Mouse (Mus musculus): ENCODE measurements around the gene Sprr3. TPM values are rescaled to one million over a fixed set of nuclear protein-coding genes. Genes with fewer than 3 reads are reported as not detected.
A peak's percentile ranks its signal among the peaks of the same experiment; 100 is the strongest.
"Not testable (repeated sequence)": the region's sequence is repeated elsewhere in the genome, so short reads cannot be mapped to it uniquely, and the experiment has no call there.

Gene Sprr3
- not detected for total RNA-seq (2021)
- long read RNA-seq, experiment 1 = 0 reads
- long read RNA-seq, experiment 2 = 0 reads

GRCm38 (mm10) chr3:92458620-92459019 is at the start of gene Sprr3:
Gene Sprr3 (minus strand): TSS chr3:92458720.
- DNase-seq = no peak

- DNase-seq = no peak
These were observed 49.7 kb upstream of the Sprr3 start for GRCm38 (mm10) chr3:92508185-92508584.

DNA sequence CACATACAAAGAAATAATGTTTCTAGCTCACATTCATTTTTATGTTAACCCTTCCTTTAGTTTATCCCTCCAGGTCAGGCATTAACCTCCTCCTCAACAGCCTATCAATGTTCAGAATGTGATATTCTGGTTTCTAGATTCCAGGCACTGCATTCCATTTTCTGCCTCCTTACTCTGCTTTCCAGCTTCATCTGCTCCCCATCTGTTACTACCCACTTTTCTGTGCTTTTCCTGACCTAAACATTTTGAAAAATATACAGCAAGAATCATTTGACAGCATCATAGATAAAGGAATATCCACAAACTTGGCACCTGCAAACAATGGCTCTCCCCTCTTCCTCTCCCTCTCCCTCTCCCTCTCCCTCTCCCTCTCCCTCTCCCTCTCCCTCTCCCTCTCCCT is 45.0 kb upstream of the Sprr3 start:
- DNase-seq = no peak

DNA sequence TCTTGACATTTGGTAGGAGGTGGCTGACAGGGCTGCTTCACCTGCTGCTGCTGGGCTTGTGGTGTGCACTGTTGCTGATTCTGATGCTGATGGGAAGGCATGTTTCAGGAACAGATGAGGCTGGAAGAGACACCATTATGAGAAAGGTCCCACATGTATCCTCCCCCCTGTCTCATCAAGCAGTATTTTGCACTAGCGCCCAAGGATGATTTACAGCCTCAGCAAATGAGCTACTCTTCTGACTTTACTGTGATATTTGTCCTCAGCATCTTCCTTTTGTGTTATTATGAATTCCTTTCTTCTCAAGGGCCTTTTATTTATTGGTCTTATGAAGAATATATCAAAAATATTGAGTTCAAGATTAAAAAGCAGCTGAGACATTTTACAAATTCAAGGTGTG is 41.9 kb upstream of the Sprr3 start, which contains the start of gene Sprr4:
Sprr4 (minus strand) TSS at position 101 of the 400 bp plus-strand sequence.
- DNase-seq = no peak

DNA sequence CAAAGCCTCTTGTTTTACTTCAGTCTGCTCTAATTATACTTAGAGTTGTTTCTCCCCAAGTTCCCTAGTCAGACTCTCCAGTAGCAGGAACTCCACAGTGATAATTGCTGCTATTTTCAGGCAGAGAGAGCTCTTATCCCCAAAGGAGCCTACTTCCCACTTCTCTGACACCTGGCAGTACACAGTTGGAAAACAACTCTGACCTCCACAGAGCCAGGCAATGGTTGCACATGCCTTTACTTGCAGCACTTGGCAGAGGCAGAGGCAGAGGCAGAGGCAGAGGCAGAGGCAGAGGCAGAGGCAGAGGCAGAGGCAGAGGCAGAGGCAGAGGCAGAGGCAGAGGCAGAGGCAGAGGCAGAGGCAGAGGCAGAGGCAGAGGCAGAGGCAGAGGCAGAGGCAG is 31.7 kb upstream of the Sprr3 start:
- peak; percentile 9 to 49 for DNase-seq

GRCm38 (mm10) chr3:92486307-92486706 is 27.8 kb upstream of the Sprr3 start:
- DNase-seq = no peak

- DNase-seq = no peak
These were observed 27.3 kb upstream of the Sprr3 start, which contains the start of gene Sprr1a for GRCm38 (mm10) chr3:92485863-92486262. Gene Sprr1a (minus strand): TSS chr3:92485895.

DNA sequence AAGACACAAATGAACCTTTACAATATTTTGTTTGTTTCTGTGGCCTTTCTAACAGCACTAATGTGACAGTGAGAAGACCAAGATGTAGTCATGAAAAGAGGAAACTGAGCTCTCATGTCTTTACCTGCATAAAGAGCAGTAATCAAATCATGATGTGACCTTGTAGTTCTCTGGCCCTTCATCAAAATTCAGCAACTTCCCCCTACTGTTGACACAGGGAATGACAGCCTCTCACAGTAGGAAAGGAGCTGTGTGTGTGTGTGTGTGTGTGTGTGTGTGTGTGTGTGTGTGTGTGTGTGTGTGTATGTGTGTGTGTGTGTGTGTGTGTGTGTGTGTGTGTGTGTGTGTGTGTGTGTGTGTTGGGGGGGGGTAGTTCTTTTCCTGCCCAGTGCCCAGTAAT is 22.7 kb upstream of the Sprr3 start:
- not testable (repeated sequence) for DNase-seq

- DNase-seq = no peak
These were observed 11.6 kb upstream of the Sprr3 start for GRCm38 (mm10) chr3:92470111-92470510.

GRCm38 (mm10) chr3:92467424-92467823 is 8.9 kb upstream of the Sprr3 start:
- no peak for DNase-seq

DNA sequence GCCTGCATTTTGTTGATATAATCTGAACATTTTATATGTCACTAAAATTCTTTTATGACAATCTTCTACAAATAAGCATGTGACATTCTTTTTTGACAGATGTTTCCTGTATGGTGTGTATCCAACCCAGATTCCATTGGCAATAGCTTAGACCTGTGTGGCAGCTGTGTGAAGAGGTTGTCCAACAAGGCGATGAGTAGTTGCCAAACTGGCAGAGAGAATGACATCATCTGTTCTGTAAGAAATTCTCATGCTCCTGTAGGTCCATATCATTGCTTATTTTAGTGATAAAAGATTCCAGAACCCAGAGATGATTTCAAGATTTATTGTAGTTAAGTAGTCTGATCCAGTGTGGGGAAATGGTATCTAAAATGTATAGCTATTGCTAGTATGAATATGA is 8.1 kb upstream of the Sprr3 start:
- no peak for DNase-seq

DNA sequence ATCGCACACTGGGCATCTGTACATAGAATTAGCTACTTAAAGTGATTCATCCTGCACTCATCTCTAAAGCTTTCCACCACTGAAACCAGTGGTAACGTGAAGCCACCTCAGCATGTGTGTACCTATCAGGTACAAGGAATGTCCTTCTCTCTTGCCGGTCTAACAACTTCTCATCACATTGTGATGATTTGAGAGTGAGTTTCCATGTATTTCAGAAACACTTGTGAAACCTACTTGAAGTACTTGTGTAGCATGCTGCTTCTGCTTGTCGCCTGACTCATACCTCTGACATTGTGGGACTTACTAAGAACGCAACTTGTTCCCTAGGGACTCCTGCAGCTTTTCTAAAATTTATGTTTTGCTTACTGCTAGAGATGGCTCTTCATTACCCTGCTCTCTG is 3.4 kb downstream of the Sprr3 start:
- no peak for DNase-seq

DNA sequence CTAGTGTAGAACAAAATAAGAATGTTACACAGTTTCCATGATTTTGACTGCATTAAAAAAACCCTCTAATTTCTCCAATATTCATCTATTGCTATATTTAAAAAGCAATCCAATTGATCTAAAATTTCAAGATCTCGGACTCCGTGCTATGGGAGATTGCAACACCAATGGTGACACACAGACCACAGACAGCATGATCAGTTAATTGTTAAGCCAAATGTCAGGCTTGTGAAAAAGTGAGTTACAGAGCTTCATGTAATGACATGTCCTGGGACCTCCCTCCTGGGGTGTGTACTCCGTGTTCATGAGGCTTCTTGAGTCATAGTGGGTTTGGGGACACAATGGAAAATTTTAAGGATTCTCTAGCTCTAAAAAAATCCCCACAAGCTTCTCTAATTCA is 18.3 kb downstream of the Sprr3 start:
- DNase-seq = no peak

DNA sequence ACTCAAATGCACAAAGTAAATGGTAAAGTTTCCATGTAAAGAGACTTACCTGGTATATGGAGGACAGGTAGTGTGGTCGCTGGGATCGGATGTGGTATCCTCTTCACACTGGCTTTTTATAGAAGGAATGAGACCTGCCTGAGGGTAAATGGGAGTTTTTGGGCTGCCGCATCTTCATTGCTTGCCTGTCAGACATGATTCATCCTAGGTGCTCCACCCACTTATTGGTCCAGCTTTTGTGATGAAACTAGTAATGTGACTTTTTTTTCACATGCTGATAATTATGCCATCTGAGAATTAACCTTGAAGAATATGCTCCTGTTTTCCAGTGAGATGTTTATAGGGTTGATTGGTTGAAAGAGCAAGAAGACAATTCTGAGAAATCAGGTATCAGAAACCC is 19.8 kb downstream of the Sprr3 start, which contains the start of gene Sprr1b:
Sprr1b (minus strand) TSS at position 101 of the 400 bp plus-strand sequence.
- DNase-seq = no peak

GRCm38 (mm10) chr3:92432282-92432681 is 26.2 kb downstream of the Sprr3 start, which contains the start of gene Sprr2k:
Gene Sprr2k (plus strand): TSS chr3:92432582.
- DNase-seq = no peak

- DNase-seq = no peak
These were observed 29.2 kb downstream of the Sprr3 start, which contains the start of gene Gm9774 for GRCm38 (mm10) chr3:92429323-92429722. Gene Gm9774 (minus strand): TSS chr3:92429423.

GRCm38 (mm10) chr3:92417782-92418181 is 40.7 kb downstream of the Sprr3 start, which contains the start of gene Sprr2j-ps:
Gene Sprr2j-ps (plus strand): TSS chr3:92418082.
- no peak for DNase-seq

- DNase-seq = no peak
These were observed 50.8 kb downstream of the Sprr3 start, which contains the start of gene Sprr2i for GRCm38 (mm10) chr3:92407691-92408090. Gene Sprr2i (plus strand): TSS chr3:92407991.

Other genes starting within 250 kb of the Sprr3 start
- not detected for gene Sprr2a1, start 242.9 kb downstream of the Sprr3 start, total RNA-seq (2021)
- gene Sprr2a2, start 242.8 kb downstream of the Sprr3 start, total RNA-seq (2021) = not detected
- not detected for gene Sprr2a3, start 173.3 kb downstream of the Sprr3 start, total RNA-seq (2021)
- gene Sprr2b, start 142.1 kb downstream of the Sprr3 start, total RNA-seq (2021) = not detected
- not detected for gene Sprr2d, start 119.6 kb downstream of the Sprr3 start, total RNA-seq (2021)
- gene Sprr2e, start 106.6 kb downstream of the Sprr3 start, total RNA-seq (2021) = not detected
- not detected for gene Sprr2f, start 93.5 kb downstream of the Sprr3 start, total RNA-seq (2021)
- not detected for gene Sprr2h, start 73.0 kb downstream of the Sprr3 start, total RNA-seq (2021)
- gene Sprr2i, start 50.7 kb downstream of the Sprr3 start, total RNA-seq (2021) = not detected
- not detected for gene Sprr2j-ps, start 40.6 kb downstream of the Sprr3 start, total RNA-seq (2021)
- 1 to 10 TPM; 4.7 to 7.1 TPM for gene Gm9774, start 29.3 kb downstream of the Sprr3 start, total RNA-seq (2021)
- gene Sprr2k, start 26.1 kb downstream of the Sprr3 start, total RNA-seq (2021) = not detected
- not detected for gene Sprr1b, start 19.9 kb downstream of the Sprr3 start, total RNA-seq (2021)
- gene Sprr1a, start 27.2 kb upstream of the Sprr3 start, total RNA-seq (2021) = not detected
- not detected for gene Sprr4, start 41.8 kb upstream of the Sprr3 start, total RNA-seq (2021)
- not detected for gene 2310046K23Rik, start 75.8 kb upstream of the Sprr3 start, total RNA-seq (2021)
- not detected for gene Ivl, start 115.0 kb upstream of the Sprr3 start, total RNA-seq (2021)
- not detected for gene Smcp, start 130.3 kb upstream of the Sprr3 start, total RNA-seq (2021)
- gene 2210017I01Rik, start 148.8 kb upstream of the Sprr3 start, total RNA-seq (2021) = not detected
- not detected for gene Lce6a, start 162.9 kb upstream of the Sprr3 start, total RNA-seq (2021)
- gene Lce1a1, start 189.6 kb upstream of the Sprr3 start, total RNA-seq (2021) = not detected
- not detected for gene Lce1b, start 198.2 kb upstream of the Sprr3 start, total RNA-seq (2021)
- gene Lce1a2, start 211.6 kb upstream of the Sprr3 start, total RNA-seq (2021) = not detected
- not detected for gene Lce1c, start 220.5 kb upstream of the Sprr3 start, total RNA-seq (2021)
- gene Lce1d, start 228.5 kb upstream of the Sprr3 start, total RNA-seq (2021) = not detected